Mouse (Mus musculus): ENCODE results near the gene Vps4a. TPM values are rescaled to one million over a fixed set of nuclear protein-coding genes. Genes with fewer than 3 reads are reported as not detected.
A peak's percentile ranks its signal among the peaks of the same experiment; 100 is the strongest.

The Vps4a gene
- total RNA-seq, 2 experiments from 2014 or later, result 14.7 to 19.4 TPM

DNA sequence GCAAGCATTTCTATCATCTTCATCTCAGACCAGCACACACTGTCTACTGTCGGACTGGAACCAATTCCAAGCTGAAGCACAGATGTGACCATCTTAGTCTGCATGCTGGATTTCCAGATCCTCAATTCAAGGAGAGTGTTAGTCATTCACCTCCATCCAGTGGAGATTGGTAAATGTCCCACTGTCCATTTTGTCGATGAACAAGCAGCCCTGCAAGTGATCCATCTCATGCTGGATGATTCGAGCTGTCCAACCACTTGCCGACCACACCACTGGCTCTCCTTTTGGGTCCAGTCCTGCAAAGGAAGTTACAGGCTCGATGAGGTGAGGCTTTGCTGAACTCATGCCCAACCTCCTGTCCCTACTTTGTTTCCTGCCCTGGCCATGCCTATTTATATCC lies 16.0 kb downstream of the Vps4a start:
- no peak for ATAC-seq (replicated peaks; ENCODE audit: low FRiP score, poor library complexity, severe bottlenecking)

DNA sequence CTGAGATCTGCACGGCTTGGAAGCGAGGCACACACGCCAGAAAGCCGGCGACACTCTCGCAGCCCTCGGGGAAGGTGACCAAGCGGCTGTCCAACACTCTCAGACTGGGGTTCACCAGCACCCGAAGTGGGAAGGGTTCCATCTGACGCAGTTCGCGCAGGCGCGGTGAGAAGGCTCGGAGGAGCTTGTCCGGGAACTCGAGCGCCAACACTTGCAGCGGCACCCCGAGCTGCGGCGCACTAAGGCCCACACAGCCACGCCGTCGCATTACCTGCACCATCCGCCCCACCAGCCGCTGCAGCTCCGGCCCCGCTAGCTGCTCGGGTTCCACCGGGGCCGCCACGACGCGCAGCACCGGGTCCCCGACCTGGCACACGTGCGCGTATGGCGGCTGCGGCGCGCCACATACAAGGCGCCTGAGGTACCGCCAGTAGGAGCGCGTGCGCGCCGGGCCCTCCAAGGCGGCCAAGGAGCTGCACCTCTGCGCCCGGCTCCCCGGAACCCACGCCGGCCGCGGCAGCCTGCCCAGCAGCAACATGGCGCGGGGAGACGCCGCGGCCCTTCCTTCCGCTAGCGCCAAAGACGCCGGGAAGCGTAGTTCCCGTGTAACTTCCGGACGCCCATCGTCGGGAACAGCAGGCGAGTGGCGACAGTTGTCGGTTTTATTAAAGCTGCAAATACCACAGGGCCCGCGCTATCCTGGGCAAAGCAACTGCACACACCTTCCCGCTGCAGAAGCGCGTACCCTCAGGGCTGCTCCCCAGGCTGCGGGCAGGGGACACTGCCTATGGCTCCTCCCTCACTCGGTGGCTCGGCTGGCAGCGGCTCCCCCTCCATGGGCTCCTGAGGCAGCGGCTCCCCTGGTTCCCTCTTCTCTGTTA lies 17.3 kb downstream of the Vps4a start, which contains the start of gene Pdf:
TSS of gene Pdf (minus strand) at position 554 of the 881 bp plus-strand sequence.
- peak; percentile 40; the same call in 1 of the 2 replicates for ATAC-seq (replicated peaks; ENCODE audit: low FRiP score, poor library complexity, severe bottlenecking)

DNA sequence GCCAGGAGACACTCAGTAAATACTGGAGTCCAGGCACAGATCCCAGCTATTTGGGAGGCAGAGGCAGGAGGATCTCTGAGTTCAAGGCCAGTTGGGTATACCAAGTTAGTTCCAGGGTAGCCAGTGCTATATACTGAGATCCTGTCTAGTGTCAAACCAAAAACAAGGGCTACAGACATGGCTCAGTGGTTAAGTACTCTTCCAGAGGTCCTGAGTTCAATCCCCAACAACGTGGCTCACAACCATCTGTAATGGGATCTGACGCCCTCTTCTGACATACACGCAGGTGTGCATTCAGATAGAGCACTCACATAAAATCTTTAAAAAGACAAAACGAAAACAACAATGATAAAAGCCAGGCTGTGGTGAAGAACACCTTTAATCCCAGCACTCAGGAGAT lies 18.5 kb downstream of the Vps4a start:
- ATAC-seq (replicated peaks; ENCODE audit: low FRiP score, poor library complexity, severe bottlenecking), result no peak

DNA sequence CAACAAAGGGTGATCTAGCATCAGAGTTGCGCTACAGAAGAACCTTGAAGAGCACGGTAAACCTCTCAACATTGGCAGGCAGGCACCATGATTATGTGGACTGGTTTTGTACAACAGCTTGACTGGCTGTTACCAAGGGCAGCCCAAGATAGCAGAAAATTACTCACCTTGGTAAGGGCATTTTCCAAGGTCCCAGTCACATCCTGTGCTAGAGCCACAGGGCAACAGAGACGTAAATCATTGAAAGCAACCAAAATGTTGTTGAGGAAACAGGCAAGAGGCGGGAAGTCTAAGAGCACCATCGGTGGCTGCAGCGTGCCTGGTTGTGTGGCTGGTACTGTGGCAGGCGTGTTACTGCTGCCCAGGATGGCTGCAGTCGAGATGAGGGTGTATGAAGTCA lies 21.0 kb downstream of the Vps4a start:
- no peak for ATAC-seq (replicated peaks; ENCODE audit: low FRiP score, poor library complexity, severe bottlenecking)

DNA sequence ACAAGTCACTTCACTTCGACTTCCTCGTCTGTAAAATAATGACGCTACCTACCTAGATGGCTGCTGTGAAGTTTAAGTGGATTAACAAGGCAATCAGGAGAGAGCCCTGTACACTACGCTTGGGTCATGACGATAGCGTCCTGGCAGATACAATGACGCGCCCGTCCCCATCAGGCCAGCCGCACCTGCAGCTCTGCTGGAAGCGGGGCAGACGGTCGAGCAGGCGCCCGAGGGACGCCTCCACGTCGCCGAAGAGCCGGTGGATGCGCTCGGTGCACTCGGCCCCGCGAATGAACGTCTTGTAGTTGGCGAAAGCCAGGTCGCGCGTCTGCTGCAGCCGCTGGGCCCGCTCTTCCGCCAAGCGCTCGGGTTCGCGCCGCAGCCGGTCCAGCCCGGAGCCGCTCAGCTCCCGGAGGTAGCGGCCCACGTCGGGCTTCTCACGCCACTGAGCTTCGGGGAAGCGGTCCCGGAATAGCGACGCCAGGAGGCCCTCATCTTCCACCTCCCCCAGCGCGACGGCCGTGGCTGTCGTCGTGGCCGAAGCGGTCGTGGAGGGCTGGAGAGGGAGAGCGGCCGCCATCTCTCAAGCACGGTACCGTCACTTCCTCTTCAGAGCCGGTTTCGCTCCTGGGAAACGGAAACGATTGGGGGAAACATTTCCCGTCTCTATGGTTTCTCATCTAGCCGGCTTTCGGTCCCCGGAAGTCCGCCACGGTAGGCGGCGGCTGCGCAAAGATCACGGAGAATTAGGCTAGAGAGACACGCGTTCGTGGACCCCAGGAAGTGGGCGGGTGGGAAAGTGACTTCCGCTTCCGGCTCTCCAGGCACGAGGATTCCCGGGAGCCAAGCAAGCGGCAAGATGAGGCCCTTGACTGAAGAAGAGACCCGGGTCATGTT lies 25.3 kb downstream of the Vps4a start, which contains the start of the genes Cog8 and Nip7:
TSS of gene Cog8 (minus strand) at position 614 of the 897 bp plus-strand sequence.
TSS of gene Nip7 (plus strand) at position 802 of the 897 bp plus-strand sequence.
- peak; percentile 97 for ATAC-seq (replicated peaks; ENCODE audit: low FRiP score, poor library complexity, severe bottlenecking)

DNA sequence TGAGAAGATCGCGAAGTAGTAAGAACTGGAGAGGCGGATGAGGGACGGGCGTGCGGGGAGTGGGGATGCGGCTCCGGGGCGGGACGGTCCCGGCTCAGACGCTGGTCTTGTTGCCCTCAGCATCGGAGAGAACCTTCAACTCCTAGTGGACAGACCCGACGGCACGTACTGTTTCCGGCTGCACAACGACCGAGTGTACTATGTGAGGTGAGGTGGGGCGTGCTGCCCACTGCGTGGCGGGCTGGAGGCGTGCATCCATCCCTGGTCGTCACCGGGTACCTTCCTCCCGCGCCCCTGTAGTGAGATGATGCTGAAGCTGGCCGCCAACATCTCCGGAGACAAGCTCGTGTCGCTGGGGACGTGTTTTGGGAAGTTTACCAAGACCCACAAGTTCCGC lies 25.9 kb downstream of the Vps4a start:
- ATAC-seq (replicated peaks; ENCODE audit: low FRiP score, poor library complexity, severe bottlenecking), result peak; percentile 48

DNA sequence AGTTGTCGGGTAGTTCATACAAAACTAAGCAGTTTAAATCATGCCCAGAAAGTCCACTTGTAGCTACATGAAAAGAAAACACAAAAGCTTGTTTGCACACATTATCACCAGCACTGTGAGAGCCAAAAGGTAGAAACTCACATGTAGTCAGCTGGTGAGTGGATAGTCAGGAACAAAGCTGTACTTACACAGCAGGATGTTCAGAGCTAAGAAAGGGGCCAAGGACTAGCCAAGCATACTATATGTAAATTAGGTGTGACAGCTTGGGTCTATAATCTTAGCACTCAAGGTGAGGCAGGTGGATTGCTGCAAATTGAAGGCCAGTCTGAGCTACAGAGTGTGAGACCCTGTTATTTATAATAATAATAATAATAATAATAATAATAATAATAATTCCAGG lies 31.6 kb downstream of the Vps4a start:
- ATAC-seq (replicated peaks; ENCODE audit: low FRiP score, poor library complexity, severe bottlenecking), result no peak

DNA sequence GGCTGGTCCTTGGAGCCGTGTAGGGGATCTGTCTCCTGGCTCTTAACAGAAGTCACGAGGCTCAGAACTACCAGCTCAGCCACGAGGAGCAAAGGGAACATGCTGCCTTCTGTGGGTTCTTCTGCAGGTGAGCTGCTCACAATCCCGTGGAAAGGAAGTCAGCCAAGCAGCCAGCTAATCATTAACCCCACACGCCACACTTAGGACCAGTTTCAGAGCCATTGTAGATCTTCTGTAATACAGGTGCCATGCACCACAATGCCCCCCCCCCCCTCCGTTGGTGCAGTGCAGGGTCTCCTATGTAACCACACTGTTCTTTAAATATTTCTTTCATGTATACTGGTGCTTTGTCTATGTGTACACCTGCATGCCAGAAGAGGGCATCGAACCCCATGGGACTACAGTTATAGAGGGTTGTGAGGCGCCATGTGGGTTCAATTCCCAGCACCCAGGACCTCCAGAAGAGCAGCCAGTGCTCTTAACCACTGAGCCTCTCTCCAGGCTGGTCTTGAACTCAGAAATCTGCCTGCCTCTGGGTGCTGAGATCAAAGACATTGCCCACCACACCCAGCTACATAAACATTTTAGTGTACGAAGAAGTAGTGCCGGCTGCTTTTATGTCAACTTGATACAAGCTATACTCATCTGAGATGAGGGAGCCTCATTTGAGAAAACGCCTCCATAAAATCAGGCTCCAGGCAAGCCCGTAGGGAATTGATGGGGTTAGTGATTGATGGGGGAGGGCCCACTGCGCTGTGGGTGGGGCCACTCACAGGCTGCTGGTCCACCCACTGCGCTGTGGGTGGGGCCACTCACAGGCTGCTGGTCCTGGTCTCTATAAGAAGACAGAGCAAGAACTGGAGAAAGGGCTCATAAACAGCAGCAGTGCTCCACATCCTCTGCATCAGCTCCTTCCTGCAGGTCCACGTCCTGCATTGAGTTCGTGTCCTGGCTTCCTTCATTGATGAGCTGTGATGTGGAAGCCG lies 34.8 kb downstream of the Vps4a start, which contains the start of gene Tmed6:
TSS of gene Tmed6 (minus strand) at position 134 of the 986 bp plus-strand sequence.
- ATAC-seq (replicated peaks; ENCODE audit: low FRiP score, poor library complexity, severe bottlenecking), result peak; percentile 86

DNA sequence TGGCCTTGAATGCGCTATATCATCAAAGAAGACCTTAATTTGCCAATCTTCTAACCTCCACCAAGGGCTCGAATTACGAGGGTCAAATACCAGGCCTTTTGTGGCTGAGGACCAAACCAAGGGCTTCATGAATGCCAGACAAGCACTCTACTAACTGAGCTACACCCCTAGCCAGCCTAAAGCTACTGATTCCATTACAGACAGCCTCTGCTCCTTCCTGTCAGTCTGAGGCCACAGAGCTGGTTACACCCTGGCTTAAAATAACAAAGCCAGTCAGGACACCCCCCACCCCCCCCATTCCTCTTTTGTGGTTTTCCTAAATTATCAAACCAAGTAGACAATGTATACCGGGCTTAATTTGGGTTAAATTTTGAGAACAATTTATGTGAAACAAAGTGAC lies 42.7 kb downstream of the Vps4a start:
- ATAC-seq (replicated peaks; ENCODE audit: low FRiP score, poor library complexity, severe bottlenecking), result no peak

DNA sequence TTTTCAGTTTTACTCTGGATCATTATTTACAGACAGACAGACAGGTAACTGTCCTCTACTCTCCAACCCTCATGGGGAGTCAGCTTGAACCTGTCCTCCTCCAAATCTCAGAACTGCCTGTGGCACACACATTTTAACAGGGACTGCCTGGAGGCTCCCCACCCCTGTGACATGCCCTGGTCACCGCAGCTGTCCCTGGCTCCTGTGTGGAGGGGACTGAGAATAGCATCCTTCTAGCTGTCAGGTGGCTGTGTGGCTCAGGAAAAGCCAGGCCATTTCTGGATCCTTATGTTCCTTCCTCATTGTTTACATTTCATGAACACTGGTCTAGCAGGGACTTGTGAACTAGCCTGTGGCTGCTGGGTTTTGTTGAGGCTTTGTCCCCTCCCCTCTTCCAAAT lies 43.1 kb downstream of the Vps4a start:
- no peak for ATAC-seq (replicated peaks; ENCODE audit: low FRiP score, poor library complexity, severe bottlenecking)

DNA sequence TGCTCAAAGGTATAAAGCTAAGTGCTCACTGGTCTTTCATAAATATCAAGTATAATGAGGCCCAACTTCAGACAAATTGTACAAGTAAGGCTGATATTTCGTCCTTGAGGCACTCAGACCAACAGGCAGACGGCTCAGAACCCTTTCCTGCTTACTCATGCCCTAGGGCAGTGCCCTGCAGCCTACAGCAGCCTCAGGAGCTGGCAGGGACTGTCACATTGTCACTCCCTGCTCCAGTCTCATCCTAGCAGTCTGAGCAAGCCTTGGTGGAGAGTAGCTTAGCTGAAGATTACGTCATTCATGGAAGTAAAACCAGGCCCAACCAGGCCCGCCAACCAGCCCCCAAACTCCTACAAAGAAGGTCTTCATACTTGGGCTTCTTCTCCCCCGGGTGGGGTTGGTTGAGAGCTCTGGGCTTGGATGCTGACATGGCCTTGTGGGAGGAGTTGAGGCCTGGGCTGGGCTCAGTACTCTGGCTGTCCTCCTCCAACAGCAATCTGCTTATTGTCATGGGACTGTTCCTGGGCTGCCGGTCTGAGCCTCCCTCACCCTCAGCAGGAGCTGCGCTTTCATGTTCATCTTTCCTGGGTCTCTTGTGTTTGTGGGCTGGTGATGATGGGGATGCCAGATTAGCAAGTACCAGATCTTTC lies 45.3 kb downstream of the Vps4a start:
- ATAC-seq (replicated peaks; ENCODE audit: low FRiP score, poor library complexity, severe bottlenecking), result no peak

DNA sequence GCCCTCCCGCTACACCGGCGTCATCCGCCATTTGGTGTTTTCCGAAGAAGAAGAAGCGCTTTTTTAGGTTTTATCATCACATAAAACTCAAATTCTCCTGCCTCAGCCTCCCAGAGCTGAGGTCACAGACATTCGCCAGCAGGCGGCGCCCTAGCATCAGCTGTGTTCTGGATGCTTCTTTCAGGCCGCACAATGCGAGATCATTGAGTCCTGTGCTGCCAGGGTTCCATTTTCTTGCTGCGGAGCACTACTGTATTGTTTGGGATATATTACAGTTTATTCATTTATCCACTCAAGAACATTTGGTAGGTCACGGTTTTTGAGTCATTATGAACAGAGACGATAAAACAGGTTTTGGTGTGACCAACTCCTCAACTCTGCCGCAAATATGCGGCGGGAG lies 54.3 kb downstream of the Vps4a start:
- ATAC-seq (replicated peaks; ENCODE audit: low FRiP score, poor library complexity, severe bottlenecking), result no peak

DNA sequence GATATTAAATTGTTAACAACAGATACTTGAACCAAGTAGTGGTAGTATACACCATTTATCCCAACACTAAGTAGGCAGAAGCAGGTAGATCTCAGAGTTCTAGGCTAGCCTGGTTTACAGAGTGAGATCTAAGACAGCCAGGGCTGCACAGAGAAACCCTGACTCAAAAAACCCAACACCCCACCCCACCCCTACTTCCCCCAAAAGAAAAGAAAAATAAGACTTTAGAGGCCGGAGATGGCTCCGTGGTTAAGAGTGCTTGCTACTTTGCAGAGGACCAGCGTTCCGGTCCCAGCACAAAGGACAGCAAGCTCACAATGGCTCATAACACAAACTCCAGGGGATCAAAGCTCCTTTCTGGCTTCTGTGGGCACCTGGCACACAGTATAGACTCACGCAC lies 55.0 kb downstream of the Vps4a start:
- no peak for ATAC-seq (replicated peaks; ENCODE audit: low FRiP score, poor library complexity, severe bottlenecking)

DNA sequence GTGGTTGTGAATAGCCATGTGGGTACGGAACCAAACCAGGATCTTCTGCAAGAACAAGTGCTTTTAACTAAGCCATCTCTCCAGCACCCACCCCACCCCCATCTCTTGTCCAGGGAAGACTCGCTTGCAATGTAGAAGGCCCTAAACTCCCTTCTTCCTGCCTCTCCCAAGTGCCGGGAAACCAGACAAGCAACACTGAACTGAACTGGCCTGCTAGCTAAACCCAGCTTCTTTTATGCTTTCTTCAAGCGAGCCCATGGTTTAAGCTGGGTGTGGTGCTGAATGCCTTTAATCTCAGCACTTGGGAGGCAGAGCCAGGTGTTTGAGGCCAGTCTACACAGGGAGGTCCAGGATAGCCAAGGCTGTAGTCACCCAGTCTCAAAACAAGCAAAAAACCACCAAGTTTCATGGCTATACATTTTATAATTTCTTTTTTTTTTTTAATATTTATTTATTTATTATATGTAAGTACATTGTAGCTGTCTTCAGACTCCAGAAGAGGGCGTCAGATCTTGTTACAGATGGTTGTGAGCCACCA lies 57.6 kb downstream of the Vps4a start:
- ATAC-seq (replicated peaks; ENCODE audit: low FRiP score, poor library complexity, severe bottlenecking), result no peak

DNA sequence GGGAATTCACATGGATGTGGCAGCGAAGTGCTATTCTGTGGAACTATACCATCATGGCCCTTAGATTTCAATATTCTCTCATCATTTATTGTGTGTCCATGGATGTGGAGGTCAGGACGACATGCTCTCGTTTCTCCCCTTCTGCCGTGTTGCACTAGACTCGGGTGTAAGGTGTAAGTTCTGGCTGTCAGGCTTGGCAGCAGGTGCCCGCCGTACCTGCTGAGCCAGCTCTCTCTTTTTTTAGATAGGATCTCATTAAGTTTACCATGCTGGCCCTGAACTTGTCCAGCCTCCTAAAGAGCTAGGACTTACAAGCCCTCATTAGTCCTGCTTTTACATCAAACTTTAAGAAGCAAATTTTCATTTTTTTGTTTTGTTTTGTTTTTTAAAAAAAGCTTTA lies 59.5 kb downstream of the Vps4a start:
- no peak for ATAC-seq (replicated peaks; ENCODE audit: low FRiP score, poor library complexity, severe bottlenecking)

All from erythroid progenitor cell, adult 5-6 weeks (primary cell).